Mouse (Mus musculus) left cerebral cortex, postnatal 36 days (tissue): ENCODE data around the gene Coq9. TPM values are rescaled to one million over a fixed set of nuclear protein-coding genes. Genes with fewer than 3 reads are reported as not detected.

Experiments
- DNase-seq, 2 experiments: peaks; one replicate each; pipeline ENCODE4 v3.0.0; 2021 to 2022; ENCODE audit warnings: low spot score in 2 of 2, mixed read lengths in 1 of 2
- intact Hi-C: fragments of 180-260 bp; cut with DNase I; formaldehyde crosslinking; loops from one replicate; pipeline ENCODE4 v1.15.1; 2025
- total RNA-seq, 2 experiments: library from RNA; stranded (reverse); gene quantifications; 2 replicates each; pipeline ENCODE4 v1.2.3; 2021

Coq9 gene
- total RNA-seq, 2 experiments from 2014 or later: 89.3 to 92.6 TPM

- intact Hi-C loops: loop anchor here (10.0 kb wide), 1 partner anchor 196 kb away; no protein-coding TSS in a partner anchor
- no peak for DNase-seq
These were observed 62.5 kb downstream of the Coq9 start for GRCm38 (mm10) chr8:94900617-94901016.

GRCm38 (mm10) chr8:94901031-94901430 is 62.9 kb downstream of the Coq9 start:
- no peak for DNase-seq
- intact Hi-C loops: loop anchor here (10.0 kb wide), 1 partner anchor 196 kb away; no protein-coding TSS in a partner anchor

GRCm38 (mm10) chr8:94903709-94904108 is 65.6 kb downstream of the Coq9 start:
- intact Hi-C loops: loop anchor here (10.0 kb wide), 1 partner anchor 199 kb away; no protein-coding TSS in a partner anchor
- no peak for DNase-seq

Other genes starting within 250 kb of the Coq9 start
- 10 to 100 TPM; 24.8 to 30.0 TPM for gene Rspry1, start 236.4 kb upstream of the Coq9 start, total RNA-seq
- gene Fam192a, start 236.3 kb upstream of the Coq9 start, total RNA-seq: 10 to 100 TPM; 45.3 to 45.6 TPM
- gene Arl2bp, start 171.7 kb upstream of the Coq9 start, total RNA-seq: 100 to 1,000 TPM; 153 to 159 TPM
- gene Pllp, start 142.0 kb upstream of the Coq9 start, total RNA-seq: 10 to 100 TPM; 29.0 to 58.2 TPM
- gene Ccl22, start 92.7 kb upstream of the Coq9 start, total RNA-seq: under 1 TPM in 1 of 2 experiments, not detected in 1; 0.17 TPM
- gene Cx3cl1, start 66.3 kb upstream of the Coq9 start, total RNA-seq: 100 to 1,000 TPM; 622 to 723 TPM
- 10 to 100 TPM; 10.7 to 12.0 TPM for gene Ccl17, start 27.9 kb upstream of the Coq9 start, total RNA-seq
- gene Ciapin1, start within 50 bp of the Coq9 start, total RNA-seq: 10 to 100 TPM; 67.6 to 73.5 TPM
- 10 to 100 TPM; 67.1 to 72.7 TPM for gene Polr2c, start 19.1 kb downstream of the Coq9 start, total RNA-seq
- gene Dok4, start 38.0 kb downstream of the Coq9 start, total RNA-seq: 10 to 100 TPM; 20.0 to 22.3 TPM
- 1 to 10 TPM; 1.8 to 1.9 TPM for gene Ccdc102a, start 79.8 kb downstream of the Coq9 start, total RNA-seq
- not detected for gene Adgrg5, start 85.4 kb downstream of the Coq9 start, total RNA-seq
- 10 to 100 TPM; 73.3 to 74.2 TPM for gene Adgrg1, start 136.4 kb downstream of the Coq9 start, total RNA-seq
- under 1 TPM in 1 of 2 experiments, not detected in 1; 0.29 TPM for gene Adgrg3, start 179.4 kb downstream of the Coq9 start, total RNA-seq
- under 1 TPM; 0.68 to 0.99 TPM for gene Drc7, start 216.8 kb downstream of the Coq9 start, total RNA-seq
- gene Katnb1, start 242.9 kb downstream of the Coq9 start, total RNA-seq: 10 to 100 TPM; 42.0 to 46.7 TPM